Mouse (Mus musculus) frontal cortex, adult (tissue): Measurements from ENCODE around the gene Jam3.

Experiments used
- ATAC-seq: cut with Nextera tagmentation; 2 replicates; pipeline ENCODE4 v1.9.2; 2017; ENCODE audit warnings: mild to moderate bottlenecking, moderate library complexity, mixed read lengths; ENCODE audit not compliant: low TSS enrichment

The Jam3 gene

DNA sequence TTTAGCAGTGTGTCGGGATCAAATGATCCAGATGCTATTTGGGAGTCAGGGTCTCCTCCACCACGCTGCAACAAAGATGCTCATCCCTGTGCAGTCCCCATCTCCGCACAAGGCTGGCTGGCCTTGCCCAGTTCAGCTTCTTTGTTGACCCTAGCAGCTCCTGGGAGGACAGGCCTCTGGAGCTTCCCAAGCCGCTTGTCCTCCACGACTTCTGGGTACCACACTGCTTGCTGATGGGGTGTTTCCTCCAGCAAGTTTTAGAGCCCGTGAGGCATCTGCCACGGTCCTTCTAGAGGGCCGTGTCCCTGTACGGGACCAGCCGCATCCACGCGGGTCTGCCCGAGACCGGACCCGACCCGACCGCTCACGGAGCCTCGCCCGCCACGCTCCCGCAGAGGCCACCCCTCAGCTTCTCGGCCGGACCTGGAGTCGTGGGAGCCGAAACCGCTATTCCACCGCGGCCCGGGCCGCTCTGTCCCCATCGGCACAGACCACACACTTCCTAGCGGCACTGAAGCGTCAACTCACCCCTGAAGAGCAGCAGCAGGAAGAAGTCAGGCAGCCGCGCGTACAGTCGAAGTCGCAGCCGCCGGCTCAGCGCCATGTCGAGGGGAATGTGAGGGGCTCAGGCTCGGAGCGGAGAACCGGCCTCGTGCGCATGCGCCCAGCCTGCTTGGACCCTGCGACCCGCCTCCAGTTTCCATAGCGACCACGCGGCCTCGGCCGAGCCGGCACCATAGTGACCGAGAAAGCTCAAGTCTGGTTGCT is at the start of gene Jam3:
TSS of gene Jam3 (minus strand) at position 659 of the 768 bp plus-strand sequence.
- peak; percentile 92 for ATAC-seq

DNA sequence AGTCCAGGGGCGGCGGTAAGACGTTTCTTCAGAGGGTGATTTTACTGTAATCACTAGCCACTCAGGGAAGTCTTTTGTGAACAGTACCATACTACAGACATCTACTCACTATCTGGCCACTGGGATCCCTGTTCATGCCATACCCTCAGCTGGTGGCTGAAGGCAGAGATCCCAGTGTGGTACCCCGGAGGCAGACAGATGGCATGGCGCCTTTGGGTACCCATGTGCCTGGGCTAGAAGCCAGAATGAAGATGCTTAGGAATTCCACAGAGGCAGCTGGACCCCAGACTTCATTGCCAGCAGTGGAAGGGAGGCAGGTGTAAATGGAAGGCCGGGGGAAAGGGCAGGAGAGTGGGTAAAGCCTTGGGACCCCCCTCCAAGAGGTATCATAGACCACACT is 49.0 kb upstream of the Jam3 start:
- no peak for ATAC-seq

DNA sequence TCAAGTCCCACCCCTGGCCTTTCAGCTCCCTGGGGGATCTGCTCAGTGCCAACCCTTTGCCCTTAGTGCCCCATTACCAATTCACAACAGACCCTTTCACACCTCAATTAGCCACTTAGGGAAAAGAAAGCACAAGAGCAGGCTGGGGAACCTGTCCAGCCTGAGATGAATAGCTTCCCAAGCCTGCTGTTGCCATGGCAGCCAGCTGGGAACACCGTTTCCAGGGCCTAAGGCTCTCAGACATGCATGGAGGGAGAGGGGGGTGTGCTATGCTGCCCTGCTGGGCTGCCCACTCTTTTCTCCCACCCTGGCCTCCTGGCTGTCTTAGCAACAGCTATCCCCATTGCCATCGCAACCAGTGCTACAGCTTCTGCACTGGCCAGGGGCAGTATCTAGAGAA is 47.9 kb upstream of the Jam3 start:
- ATAC-seq, result peak; percentile 84

DNA sequence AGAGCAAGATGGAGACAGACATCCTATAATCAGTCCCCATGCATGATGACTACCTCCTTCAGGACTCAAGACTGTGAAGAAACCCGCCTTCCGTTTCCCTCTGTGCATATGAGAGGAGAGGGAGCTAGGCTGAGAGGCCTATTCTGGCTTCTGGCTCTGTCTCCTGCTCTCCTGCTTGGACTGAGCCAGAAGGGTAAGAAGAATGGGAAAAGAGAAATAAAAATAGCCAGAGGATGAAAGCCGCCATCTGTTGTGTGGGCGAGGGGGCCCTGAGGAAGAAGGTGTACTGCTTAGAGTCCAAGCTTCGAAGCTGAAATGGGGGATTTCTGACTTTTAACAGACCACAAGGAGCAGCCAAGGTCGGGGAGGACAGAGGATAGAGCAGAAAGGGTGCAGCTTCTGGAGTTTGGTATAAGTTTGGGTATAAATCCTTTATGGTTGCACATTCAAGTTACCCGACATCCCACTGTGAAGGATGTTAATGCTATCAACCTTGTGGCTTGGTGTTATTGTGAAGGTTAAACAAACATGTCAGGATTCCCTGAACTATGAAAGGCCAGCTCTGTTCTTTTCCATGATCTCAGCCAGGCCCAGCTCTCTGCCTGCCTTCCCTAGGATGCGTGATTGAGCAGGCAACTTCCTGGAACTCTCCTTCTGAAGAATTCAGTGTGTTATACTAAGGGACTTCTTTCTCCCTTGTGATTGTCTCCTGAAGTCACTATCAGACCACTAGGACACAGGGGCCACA is 46.4 kb upstream of the Jam3 start:
- ATAC-seq, result peak; percentile 65

DNA sequence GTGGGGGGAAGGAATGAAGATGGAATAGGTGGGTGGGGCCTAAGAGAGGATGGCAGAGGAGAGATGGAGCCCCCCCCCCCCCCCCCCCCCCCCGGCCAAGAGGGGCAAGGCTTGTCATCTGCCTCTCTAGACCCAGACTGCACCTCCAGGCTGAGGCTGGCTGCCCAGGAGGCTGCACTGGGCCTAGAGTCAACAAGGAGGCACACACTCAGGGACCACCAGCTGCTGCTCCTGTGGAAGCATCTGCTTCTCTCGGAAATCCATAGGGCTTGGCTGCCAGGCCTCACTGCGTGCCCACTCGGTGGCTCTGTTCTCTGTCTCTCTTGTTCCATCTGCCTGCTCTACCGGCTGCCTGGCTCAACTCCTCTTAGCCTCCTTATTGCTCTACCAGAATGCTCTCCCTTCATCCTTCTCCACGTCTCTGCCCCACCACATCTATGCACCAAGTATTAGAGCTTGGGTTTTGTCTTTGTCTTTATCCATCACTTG is 38.4 kb upstream of the Jam3 start:
- peak; percentile 50; the same call in 1 of the 2 replicates for ATAC-seq

DNA sequence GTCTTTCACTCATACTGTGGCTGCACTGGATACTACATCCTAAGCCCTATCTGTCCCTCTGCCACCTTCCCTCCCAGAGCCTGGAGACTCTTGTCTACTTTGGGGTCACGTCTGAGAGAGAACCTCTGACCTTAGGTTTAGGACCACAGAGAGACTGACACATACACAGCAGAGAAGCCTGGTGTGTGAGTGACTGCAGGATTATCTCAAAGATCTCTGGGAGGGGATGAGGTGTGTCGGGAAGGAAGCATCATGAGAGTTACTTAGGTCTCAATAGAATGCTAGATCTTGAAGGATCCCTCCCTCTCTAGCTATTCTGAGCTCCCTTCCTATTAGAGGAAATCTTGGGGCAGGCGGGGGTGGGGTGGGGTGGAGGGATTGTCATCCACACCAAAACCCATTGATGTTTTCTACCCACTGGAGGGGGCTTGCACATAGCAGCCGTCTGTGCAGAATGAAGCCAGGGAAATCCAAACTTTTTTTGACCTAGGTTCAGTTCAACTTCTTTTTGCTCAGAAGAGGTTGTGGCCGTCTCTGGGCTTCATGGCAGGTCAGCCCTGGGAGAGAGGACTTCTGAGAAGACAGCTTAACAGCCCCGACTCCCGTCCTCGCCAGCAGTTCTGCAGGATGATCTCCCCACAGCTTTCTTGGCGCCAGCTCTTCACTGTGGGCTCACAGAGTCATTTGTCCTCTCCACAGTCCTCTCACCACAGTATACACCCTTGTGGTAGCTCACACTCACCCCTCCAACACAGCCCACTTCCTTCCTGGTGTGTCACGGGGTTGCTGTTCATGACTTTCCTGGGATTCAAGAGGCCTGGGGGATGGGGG is 37.8 kb upstream of the Jam3 start:
- no peak for ATAC-seq

DNA sequence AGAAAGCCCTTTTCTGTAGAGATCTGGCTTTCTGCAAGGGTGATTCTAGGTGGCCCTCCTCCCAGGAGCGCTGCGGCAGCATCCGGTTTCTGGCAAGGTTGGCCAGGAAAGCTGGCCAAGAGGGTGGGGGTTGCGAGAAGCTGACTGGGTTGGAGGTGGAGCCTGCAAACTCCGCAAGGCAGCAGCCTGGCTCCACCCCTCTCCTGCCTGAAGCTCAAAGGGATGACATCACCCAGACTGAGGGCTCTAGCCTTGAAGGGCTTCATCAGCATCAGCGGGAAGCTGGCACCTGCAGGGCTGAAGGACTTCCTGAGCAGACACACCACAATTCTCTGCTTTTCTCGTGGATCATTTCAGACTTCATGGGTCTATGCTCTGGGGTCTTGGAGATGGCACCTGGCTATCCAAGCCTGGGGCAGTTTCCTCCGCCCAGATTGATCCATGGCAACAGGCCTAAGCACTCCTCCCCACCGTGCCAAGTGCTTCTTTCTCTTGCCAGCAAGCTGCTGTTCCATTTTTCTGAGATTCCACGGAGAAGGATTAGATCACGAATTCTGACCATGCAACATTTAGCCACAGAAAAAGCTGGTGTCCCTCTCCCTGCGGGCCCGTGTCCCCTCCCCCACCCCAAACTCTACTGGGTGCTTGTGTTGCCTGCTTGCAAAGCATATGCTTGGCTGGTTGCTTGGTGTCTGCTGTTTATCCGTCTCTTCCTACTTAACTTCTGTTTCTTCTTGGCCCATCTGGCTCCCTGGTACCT is 37.0 kb upstream of the Jam3 start:
- peak; percentile 81 for ATAC-seq

DNA sequence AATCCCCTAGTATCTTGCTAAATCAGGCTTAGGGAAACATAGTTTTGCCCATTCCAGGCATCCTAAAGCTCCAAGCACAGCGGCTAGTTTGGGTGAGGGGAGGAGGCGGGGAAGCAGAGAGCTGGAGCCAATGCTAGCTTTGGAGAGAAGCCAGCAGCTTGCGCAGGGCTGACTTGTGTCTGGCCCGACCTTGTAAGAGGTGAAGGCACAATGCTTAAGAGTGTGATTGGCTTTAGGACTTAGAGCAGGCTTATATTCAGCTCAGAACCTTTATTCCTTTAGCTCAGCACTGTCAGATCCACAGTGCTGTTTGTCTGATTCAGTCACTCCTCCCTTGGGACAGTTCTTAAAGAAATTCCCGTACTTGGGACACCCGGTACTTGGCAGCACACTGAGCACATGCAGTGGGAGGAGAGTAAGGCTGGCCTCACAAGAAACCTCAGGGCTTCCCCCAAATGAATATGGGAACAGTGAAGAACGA is 36.3 kb upstream of the Jam3 start:
- peak; percentile 24 for ATAC-seq

DNA sequence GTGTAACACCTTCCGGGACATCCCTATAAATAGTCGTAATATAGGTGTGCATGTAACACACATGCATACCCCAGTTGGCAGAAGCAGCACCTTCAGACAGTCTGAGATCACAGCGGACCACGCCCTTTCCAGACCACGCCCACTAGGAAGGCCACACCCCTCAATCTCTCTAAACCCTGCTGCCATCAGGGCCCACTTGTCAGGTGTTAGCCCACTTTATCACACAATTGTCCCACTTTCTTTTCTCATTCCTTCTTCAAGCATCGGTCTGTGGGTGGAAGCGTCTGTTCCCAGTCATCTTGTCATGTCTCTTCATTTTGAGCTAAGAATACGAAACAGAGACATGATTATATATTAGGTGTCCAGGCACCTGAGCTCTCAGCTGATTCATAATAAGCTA is 35.2 kb upstream of the Jam3 start:
- no peak for ATAC-seq

DNA sequence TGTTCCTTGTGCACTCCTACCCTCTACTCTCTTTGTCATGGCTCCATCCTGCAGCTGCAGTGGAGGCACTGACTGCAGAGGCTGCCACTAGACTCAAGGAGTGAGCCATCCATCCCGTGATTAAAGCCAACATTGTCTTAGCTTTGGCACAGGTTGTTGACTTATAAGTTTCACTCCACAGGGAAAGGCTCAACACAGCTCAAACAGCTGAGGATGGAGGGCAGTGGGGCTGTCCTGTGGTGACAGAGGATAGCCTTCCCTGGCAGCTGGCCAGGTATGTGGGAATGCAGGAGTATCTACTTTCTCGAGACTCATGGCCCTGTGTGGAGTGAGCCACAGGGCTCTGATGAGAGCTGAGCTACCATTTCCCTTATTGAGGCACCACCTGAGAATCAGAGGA is 34.1 kb upstream of the Jam3 start:
- no peak for ATAC-seq

DNA sequence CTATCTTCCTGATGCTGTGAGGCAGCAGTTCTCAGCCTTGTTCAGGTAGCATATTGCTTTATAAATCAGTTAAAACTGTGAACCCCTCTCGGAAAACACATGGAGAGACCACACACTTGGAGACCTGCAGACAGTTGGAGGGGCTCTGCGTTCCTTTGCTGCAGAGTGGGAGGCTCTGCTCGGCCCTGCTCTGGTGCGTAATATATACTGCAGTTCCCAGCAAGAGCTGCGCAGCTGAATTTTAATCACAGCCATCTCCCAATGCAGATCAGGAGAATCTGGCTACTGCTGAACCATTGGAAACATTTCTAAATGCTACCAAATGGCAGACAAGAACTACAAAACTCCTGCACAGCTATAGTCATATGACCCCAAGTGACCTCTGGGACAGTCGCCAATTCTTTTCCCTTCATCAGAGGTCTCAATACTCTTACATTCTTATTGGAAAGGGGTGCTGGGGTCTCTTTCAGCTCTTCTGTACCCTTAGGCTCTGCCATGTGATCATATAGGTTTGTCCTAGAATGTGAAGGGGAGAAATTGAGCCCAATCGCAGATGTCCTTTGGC is 33.5 kb upstream of the Jam3 start:
- ATAC-seq, result no peak

DNA sequence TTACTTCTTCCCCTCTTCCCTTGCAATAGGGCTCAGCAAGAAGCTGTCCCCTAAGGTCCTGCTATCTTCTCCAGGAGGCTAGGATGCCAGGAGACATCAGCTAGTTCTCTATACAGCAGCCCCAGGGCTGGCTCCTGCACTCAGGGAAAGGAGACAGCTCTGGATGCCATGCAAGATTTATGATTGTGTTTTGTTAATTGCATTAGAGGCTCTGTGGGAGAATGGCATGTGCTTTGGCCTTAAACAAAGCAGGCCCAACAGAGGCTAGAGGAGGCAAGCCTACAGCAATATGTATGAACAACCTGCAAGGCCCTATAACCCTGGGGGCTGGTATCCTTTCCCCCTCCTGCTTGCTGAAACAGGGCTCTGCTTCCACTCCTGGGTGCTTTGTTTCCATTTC is 30.6 kb upstream of the Jam3 start:
- ATAC-seq, result no peak

DNA sequence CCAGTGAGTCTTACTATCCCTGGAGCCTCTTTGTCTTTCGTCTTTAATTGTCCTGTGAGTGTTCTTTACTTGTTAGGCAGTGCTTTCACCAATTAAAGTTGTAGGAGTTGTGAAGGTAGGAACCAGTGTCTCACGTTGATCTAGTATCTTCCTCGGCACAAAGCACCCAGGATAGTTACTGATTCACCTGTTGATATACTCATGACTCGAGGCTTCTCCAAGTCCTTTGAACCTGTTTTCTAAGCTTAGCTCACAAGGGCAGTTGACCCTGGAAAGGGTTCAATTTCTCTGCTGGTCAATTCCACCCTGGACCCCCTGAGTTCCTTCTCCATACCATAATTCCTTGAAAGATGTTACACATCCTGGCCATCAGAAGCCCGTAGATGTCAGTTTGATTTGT is 26.9 kb upstream of the Jam3 start:
- no peak for ATAC-seq

DNA sequence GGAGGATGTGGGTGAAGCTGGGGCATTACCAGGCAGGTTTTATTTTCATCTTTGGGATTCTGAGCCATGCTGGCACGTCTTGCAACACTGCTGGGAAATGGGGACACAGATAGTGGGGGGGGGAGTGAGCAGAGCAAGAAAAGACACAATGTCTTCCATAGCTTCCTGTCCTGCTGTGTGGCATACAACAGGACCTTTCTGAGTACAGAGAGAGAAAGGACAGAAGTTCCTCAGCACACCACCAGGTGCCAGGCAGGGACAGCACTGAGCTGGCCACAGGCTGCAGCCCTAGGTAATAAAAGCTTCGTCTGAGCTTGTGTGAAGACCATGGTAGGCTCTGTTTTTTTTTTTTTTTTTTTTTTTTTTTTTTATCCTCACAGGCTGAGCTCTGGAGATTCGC is 25.3 kb upstream of the Jam3 start:
- ATAC-seq, result peak; percentile 42

DNA sequence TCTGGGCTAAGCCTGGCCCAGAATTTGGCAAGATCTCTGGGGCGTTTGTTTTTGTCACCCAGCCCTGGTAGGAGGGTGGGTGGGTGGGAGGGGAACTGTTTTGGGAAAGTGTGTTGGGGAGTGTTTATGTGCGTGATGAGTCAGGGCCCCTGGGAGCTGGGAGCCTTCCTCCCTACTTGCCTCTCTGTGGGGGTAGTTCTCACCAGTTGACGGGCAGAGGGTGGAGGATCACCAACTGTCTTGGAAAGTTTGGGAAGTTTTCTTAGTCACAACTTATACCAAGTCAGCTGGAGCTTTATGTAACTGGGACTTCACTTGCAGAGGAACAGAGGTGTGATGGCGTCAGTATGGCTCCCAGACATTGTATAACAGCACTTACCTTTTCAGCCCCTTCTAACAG is 23.7 kb upstream of the Jam3 start:
- ATAC-seq, result peak; percentile 66

DNA sequence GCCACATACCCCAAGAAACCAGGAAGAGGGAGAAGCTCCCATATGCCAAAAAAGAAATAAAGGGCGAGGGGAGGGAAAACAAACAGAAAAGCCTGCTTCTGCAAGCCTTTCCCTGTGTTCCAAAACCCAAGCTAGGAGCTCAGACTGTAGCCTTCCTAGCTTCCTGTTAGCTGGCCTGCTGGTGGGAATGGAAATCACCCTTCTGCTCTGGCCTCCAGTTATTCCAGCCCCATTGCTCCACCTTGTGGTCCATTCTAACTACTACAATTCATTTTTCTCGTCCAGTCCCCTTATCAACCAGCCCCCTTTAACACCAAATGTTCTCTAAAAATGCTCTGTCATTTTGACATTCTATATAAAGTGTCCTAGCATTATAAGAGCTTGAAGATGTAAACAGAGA is 20.9 kb upstream of the Jam3 start:
- peak; percentile 42 for ATAC-seq

DNA sequence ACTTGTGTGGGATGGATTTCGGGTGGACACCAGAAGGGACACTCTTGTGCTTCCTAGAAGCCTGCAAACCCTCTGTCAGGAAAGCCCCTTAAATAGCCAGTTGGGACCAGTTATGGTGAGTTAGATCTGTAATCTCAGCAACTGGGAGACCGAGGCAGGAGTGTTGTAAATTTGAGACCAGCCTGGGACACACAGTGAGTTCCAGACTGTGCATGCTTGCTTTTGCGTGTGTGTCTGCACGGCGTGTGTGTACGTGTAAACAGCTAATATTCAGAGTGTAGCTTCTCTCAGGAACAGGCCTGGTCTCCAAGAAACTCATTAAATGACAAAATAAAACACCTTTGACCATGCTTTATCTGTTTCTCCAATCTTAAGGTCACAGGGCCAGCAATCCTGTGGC is 20.5 kb upstream of the Jam3 start:
- ATAC-seq, result no peak

DNA sequence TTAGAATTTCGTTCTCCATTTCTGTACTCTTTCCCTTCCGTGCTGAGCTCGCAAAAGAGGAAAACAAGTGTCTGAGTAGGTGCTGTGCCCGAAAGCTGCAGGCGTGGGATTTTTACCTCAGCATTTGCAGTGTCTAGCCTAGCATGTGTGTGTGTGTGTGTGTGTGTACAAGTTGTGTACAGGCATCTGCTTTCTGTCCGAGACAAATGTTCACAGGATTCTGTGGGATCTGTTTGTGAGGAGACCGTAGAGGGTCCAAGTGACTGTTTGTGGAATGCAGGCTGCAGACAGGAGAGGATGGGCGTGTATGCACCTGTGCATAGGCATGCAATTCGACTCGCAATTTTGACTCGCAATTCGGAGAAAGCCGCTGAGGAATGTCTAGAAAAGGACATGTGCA is 20.0 kb upstream of the Jam3 start:
- ATAC-seq, result 0 out of 2 replicates have a peak, but pooled peaks have one; percentile 11

DNA sequence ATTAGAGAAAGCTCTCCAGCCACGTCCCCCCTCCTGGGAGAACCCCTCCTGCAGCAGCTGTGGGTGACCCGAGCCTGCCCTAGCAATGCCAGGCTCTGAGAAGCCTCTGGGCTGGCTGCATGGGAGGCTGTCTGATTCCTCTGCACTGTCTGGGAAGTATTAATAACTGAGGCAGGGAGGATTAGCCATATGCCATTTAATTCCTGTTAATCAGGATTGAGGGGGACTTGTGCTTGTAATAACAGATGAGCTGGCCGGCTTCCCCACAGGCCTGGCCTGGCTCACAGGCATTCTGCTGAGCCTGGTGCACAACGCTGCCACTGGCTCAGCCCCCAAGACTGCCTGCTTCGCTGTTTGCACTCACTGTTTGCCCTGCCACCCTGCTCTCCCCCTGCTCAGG is 18.9 kb upstream of the Jam3 start:
- no peak for ATAC-seq

DNA sequence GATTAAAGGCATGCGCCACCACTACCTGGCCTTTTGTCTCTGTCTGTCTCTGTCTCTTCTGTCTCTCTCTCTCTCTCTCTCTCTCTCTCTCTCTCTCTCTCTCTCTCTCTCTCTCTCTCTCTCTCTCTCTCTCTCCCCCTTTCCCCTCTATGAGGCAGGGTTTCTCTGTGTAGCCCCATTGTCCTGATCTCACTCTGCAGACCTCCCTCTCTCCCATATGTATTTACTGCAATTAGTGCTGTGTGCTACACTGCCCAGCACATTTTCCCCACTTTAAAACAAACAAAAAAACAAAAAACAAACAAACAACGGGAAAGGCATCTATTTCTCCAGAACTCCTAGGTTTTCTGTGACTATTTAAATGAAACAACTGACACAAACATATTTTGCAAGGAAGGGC is 18.4 kb upstream of the Jam3 start:
- ATAC-seq, result no peak

DNA sequence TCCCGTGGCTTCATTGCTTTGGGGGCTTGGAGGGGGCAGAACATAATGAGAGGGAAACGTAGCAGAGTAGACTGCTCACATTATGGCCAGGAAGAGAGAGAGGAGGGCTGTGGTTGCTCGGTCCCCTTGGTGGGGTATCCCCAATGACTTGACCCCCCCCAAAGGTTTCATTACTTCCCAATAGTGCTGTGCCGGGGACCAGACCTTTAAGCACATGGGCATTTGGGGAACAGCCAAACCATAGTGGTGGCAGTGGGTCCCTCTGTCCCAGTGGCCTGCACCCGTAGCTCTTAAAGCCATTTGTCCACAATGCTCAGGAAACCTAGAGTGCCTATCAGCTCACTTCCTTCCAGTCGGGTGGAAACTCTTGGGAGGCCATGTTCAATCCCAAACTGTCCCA is 17.6 kb upstream of the Jam3 start:
- ATAC-seq, result no peak
